Mouse (Mus musculus) neural tube, embryonic 11.5 days (tissue): ENCODE measurements around the gene Tet2. TPM values are rescaled to one million over a fixed set of nuclear protein-coding genes. Genes with fewer than 3 reads are reported as not detected.
"Not testable (repeated sequence)": the region's sequence is repeated elsewhere in the genome, so short reads cannot be mapped to it uniquely, and the experiment has no call there.

Experiments used
- ATAC-seq: fragments of 200-750 bp; cut with Nextera tagmentation; 2 replicates; pipeline ENCODE4 v1.8.0; 2017; ENCODE audit warnings: moderate number of reproducible peaks, mild to moderate bottlenecking, moderate TSS enrichment, moderate library complexity; ENCODE audit not compliant: insufficient read depth, low FRiP score, low TSS enrichment
- DNase-seq: peaks from one replicate; pipeline ENCODE4 v3.0.0-alpha.2; 2015; ENCODE audit warnings: low spot score
- H3K27ac ChIP-seq: fragments of 300-500 bp; sonication (generic); 2 replicates; pipeline ENCODE4 v1.5.1; 2014; ENCODE audit warnings: low read depth, mild to moderate bottlenecking, low read length
- H3K27me3 ChIP-seq: fragments of 300-500 bp; sonication (generic); 2 replicates; pipeline ENCODE4 v1.6.1; 2014; ENCODE audit warnings: mild to moderate bottlenecking, low read length, mixed read lengths; ENCODE audit not compliant: control insufficient read depth, insufficient read depth
- H3K36me3 ChIP-seq: fragments of 300-500 bp; sonication (generic); 2 replicates; pipeline ENCODE4 v1.6.1; 2014; ENCODE audit warnings: mild to moderate bottlenecking, low read length, moderate library complexity, mixed read lengths; ENCODE audit not compliant: control insufficient read depth, insufficient read depth
- H3K4me1 ChIP-seq: fragments of 300-500 bp; sonication (generic); 2 replicates; pipeline ENCODE4 v1.6.1; 2014; ENCODE audit warnings: low read length, mixed read lengths; ENCODE audit not compliant: control insufficient read depth, insufficient read depth
- H3K4me2 ChIP-seq: fragments of 300-500 bp; sonication (generic); 2 replicates; pipeline ENCODE4 v1.6.1; 2014; ENCODE audit warnings: low read depth, mild to moderate bottlenecking, moderate library complexity
- H3K4me3 ChIP-seq: fragments of 300-500 bp; sonication (generic); 2 replicates; pipeline ENCODE4 v1.5.1; 2014; ENCODE audit warnings: low read depth, low read length
- H3K9ac ChIP-seq: fragments of 300-500 bp; sonication (generic); 2 replicates; pipeline ENCODE4 v1.6.1; 2014; ENCODE audit warnings: mild to moderate bottlenecking, low read length
- H3K9me3 ChIP-seq: fragments of 300-500 bp; sonication (generic); 2 replicates; pipeline ENCODE4 v1.6.1; 2016; ENCODE audit warnings: low read length; ENCODE audit not compliant: control insufficient read depth
- WGBS: fragments of 180-500 bp; shearing (Covaris S2); extraction: QIAGEN DNeasy Blood & Tissue Kit; methylation state at CpG from one replicate; pipeline ENCODE4 v1.1.7; 2014; 5-methylcytosine and 5-hydroxymethylcytosine counted together
- polyA plus RNA-seq: library from polyadenylated mRNA; unstranded; fragments of >200 nt; fragmentation: Nextera tagmentation; extraction: Ambion mirVana; gene quantifications from 2 replicates; pipeline ENCODE4 v1.2.1, GENCODE M21; 2014

Gene Tet2
- polyA plus RNA-seq, 1 experiment from 2014 or later, result 18.3 TPM

- DNase-seq, result peak; percentile 82
- Histone ChIP-seq H3K9ac (peak overlapping the region; percentile 87), H3K27me3 (no peaks in the 10 kb centered on the region), H3K4me3 (peak overlapping the region; percentile 82), H3K4me2 (peak overlapping the region; percentile 51), H3K36me3 (peaks cover 2% of the 10 kb centered on the region; the same call in 1 of the 2 replicates), H3K27ac (peak overlapping the region; percentile 82), H3K4me1 (peaks cover 5% of the 10 kb centered on the region; the same call in 1 of the 2 replicates), H3K9me3 (peaks cover 3% of the 10 kb centered on the region; the same call in 1 of the 2 replicates)
- no peak for ATAC-seq
- whole genome bisulfite sequencing, result 1% methylated on average over 21 of the region's 21 CpGs
Measured at GRCm38 (mm10) chr3:133543101-133544020, 1.6 kb downstream of the Tet2 start.

- Histone ChIP-seq H3K36me3 (peaks cover 2% of the 10 kb centered on the region; the same call in 1 of the 2 replicates), H3K27ac (no peak overlapping the region), H3K4me1 (peaks cover 5% of the 10 kb centered on the region; the same call in 1 of the 2 replicates), H3K27me3 (no peaks in the 10 kb centered on the region), H3K4me3 (peak overlapping the region; percentile 16), H3K9me3 (peaks cover 3% of the 10 kb centered on the region; the same call in 1 of the 2 replicates), H3K9ac (no peak overlapping the region), H3K4me2 (peak overlapping the region; percentile 33)
- no peak for ATAC-seq
- no peak for DNase-seq
Measured at GRCm38 (mm10) chr3:133542084-133542483, 2.9 kb downstream of the Tet2 start.

GRCm38 (mm10) chr3:133541000-133541399 is 3.9 kb downstream of the Tet2 start:
- peaks cover 5% of the 10 kb centered on the region; the same call in 1 of the 2 replicates for H3K4me1 ChIP-seq
- H3K27ac ChIP-seq, result no peak overlapping the region
- no peak overlapping the region for H3K9ac ChIP-seq
- H3K4me2 ChIP-seq, result no peak overlapping the region
- no peaks in the 10 kb centered on the region for H3K27me3 ChIP-seq
- H3K4me3 ChIP-seq, result no peak overlapping the region
- peaks cover 2% of the 10 kb centered on the region; the same call in 1 of the 2 replicates for H3K36me3 ChIP-seq
- no peak for DNase-seq
- H3K9me3 ChIP-seq, result peaks cover 3% of the 10 kb centered on the region; the same call in 1 of the 2 replicates
- ATAC-seq, result no peak

- H3K9me3 ChIP-seq, result peaks cover 3% of the 10 kb centered on the region; the same call in 1 of the 2 replicates
- no peak overlapping the region for H3K27ac ChIP-seq
- no peak for ATAC-seq
- peaks cover 2% of the 10 kb centered on the region; the same call in 1 of the 2 replicates for H3K36me3 ChIP-seq
- no peak overlapping the region for H3K4me2 ChIP-seq
- H3K27me3 ChIP-seq, result no peaks in the 10 kb centered on the region
- WGBS, result 78% methylated on average over 4 of the region's 4 CpGs
- peaks cover under 1% of the 10 kb centered on the region; the same call in 1 of the 2 replicates for H3K4me1 ChIP-seq
- H3K4me3 ChIP-seq, result no peak overlapping the region
- no peak for DNase-seq
- no peak overlapping the region for H3K9ac ChIP-seq
Measured at GRCm38 (mm10) chr3:133539991-133540390, 4.9 kb downstream of the Tet2 start.

- H3K4me2 ChIP-seq, H3K4me3 ChIP-seq, H3K27ac ChIP-seq, H3K36me3 ChIP-seq, H3K27me3 ChIP-seq, DNase-seq, H3K9me3 ChIP-seq, H3K4me1 ChIP-seq, H3K9ac ChIP-seq, ATAC-seq: not testable (repeated sequence)
- WGBS, result 94% methylated on average over 3 of the region's 4 CpGs
Measured at GRCm38 (mm10) chr3:133538499-133538898, 6.4 kb downstream of the Tet2 start.

- Histone ChIP-seq H3K4me1 (peaks cover 6% of the 10 kb centered on the region; the same call in 1 of the 2 replicates), H3K27ac (no peak overlapping the region), H3K4me3 (no peak overlapping the region), H3K36me3 (peaks cover 2% of the 10 kb centered on the region; the same call in 1 of the 2 replicates), H3K9ac (no peak overlapping the region), H3K9me3 (peaks cover 3% of the 10 kb centered on the region; the same call in 1 of the 2 replicates), H3K27me3 (no peaks in the 10 kb centered on the region), H3K4me2 (no peak overlapping the region)
- 86% methylated on average over 6 of the region's 6 CpGs for WGBS
- no peak for ATAC-seq
- DNase-seq, result no peak
Measured at GRCm38 (mm10) chr3:133535644-133536043, 9.3 kb downstream of the Tet2 start.

- no peak overlapping the region for H3K27ac ChIP-seq
- no peak for ATAC-seq
- no peak overlapping the region for H3K4me2 ChIP-seq
- no peak overlapping the region for H3K4me3 ChIP-seq
- H3K4me1 ChIP-seq, result peaks cover 6% of the 10 kb centered on the region; the same call in 1 of the 2 replicates
- WGBS, result 22% methylated on average over 6 of the region's 6 CpGs
- H3K9ac ChIP-seq, result no peak overlapping the region
- no peaks in the 10 kb centered on the region for H3K27me3 ChIP-seq
- peaks cover 2% of the 10 kb centered on the region; the same call in 1 of the 2 replicates for H3K36me3 ChIP-seq
- H3K9me3 ChIP-seq, result peaks cover 3% of the 10 kb centered on the region; the same call in 1 of the 2 replicates
- no peak for DNase-seq
Measured at GRCm38 (mm10) chr3:133534066-133534465, 10.9 kb downstream of the Tet2 start.

GRCm38 (mm10) chr3:133533272-133533995 is 11.5 kb downstream of the Tet2 start:
- Histone ChIP-seq H3K4me1 (peaks cover 6% of the 10 kb centered on the region; the same call in 1 of the 2 replicates), H3K9ac (no peak overlapping the region), H3K36me3 (no peaks in the 10 kb centered on the region), H3K27me3 (no peaks in the 10 kb centered on the region), H3K4me3 (no peak overlapping the region), H3K9me3 (no peaks in the 10 kb centered on the region), H3K4me2 (no peak overlapping the region), H3K27ac (no peak overlapping the region)
- DNase-seq, result no peak
- WGBS, result 53% methylated on average over 10 of the region's 11 CpGs
- ATAC-seq, result no peak
